Mouse (Mus musculus) heart, embryonic 13.5 days (tissue): ENCODE measurements around the gene Gale. TPM values are rescaled to one million over a fixed set of nuclear protein-coding genes. Genes with fewer than 3 reads are reported as not detected.

ENCODE experiments used
- ATAC-seq: fragments of 200-750 bp; cut with Nextera tagmentation; 2 replicates; pipeline ENCODE4 v1.8.0; 2017; ENCODE audit warnings: moderate TSS enrichment; ENCODE audit not compliant: insufficient number of reproducible peaks, low FRiP score, low TSS enrichment; ENCODE audit errors: extremely low read depth
- H3K27ac ChIP-seq: fragments of 300-500 bp; sonication (generic); replicated peaks from 2 replicates; pipeline ENCODE4 v1.5.1; 2015; ENCODE audit warnings: moderate library complexity, mild to moderate bottlenecking, inconsistent platforms
- H3K27me3 ChIP-seq: fragments of 300-500 bp; sonication (generic); replicated peaks from 2 replicates; pipeline ENCODE4 v1.6.1; 2015; ENCODE audit warnings: mild to moderate bottlenecking, inconsistent platforms
- H3K36me3 ChIP-seq: fragments of 300-500 bp; sonication (generic); 2 replicates; pipeline ENCODE4 v1.6.1; 2015; ENCODE audit warnings: mild to moderate bottlenecking, inconsistent platforms
- H3K4me1 ChIP-seq: fragments of 300-500 bp; sonication (generic); 2 replicates; pipeline ENCODE4 v1.6.1; 2015; ENCODE audit warnings: inconsistent platforms
- H3K4me2 ChIP-seq: fragments of 300-500 bp; sonication (generic); 2 replicates; pipeline ENCODE4 v1.6.1; 2015; ENCODE audit warnings: inconsistent platforms, mild to moderate bottlenecking, moderate library complexity
- H3K4me3 ChIP-seq: fragments of 300-500 bp; sonication (generic); 2 replicates; pipeline ENCODE4 v1.5.1; 2015; ENCODE audit warnings: moderate library complexity, mild to moderate bottlenecking, inconsistent platforms
- H3K9ac ChIP-seq: fragments of 300-500 bp; sonication (generic); 2 replicates; pipeline ENCODE4 v1.6.1; 2015; ENCODE audit warnings: inconsistent platforms, mild to moderate bottlenecking, moderate library complexity
- H3K9me3 ChIP-seq: fragments of 300-500 bp; sonication (generic); 2 replicates; pipeline ENCODE4 v1.6.1; 2016; ENCODE audit warnings: inconsistent platforms
- WGBS: fragments of 180-500 bp; shearing (Covaris S2); methylation state at CpG from one replicate; pipeline ENCODE4 v1.1.7; 2015; ENCODE audit warnings: mixed read lengths; 5-methylcytosine and 5-hydroxymethylcytosine counted together
- polyA plus RNA-seq: library from polyadenylated mRNA; unstranded; fragments of >200 nt; fragmentation: Nextera tagmentation; extraction: Ambion mirVana; gene quantifications from 2 replicates; pipeline ENCODE4 v1.2.1, GENCODE M21; 2015

Gale gene
- polyA plus RNA-seq: 23.6 and 28.7 TPM in 2 replicates

GRCm38 (mm10) chr4:135963457-135964193, at the start of gene Gale:
TSS of gene Gale (plus strand) at chr4:135963727.
- no peaks in the 10 kb centered on the region for H3K9me3 ChIP-seq
- WGBS: under 1% methylated on average over 56 of the region's 56 CpGs
- no peaks in the 10 kb centered on the region for H3K27me3 ChIP-seq
- H3K4me2 ChIP-seq: peak within 1 kb of the TSS; percentile 98
- peak within 1 kb of the TSS; percentile 86 for H3K27ac ChIP-seq
- H3K36me3 ChIP-seq: peaks cover 65% of the 10 kb centered on the region
- H3K9ac ChIP-seq: peak within 1 kb of the TSS; percentile 86
- ATAC-seq: peak; percentile 82
- H3K4me3 ChIP-seq: peak within 1 kb of the TSS; percentile 82
- peaks cover 23% of the 10 kb centered on the region for H3K4me1 ChIP-seq

GRCm38 (mm10) chr4:135918635-135919279, 44.8 kb upstream of the Gale start:
- Histone ChIP-seq H3K27ac (no peak overlapping the region), H3K9me3 (no peaks in the 10 kb centered on the region), H3K27me3 (no peaks in the 10 kb centered on the region), H3K4me3 (no peak overlapping the region), H3K36me3 (peaks cover 9% of the 10 kb centered on the region), H3K9ac (no peak overlapping the region), H3K4me2 (no peak overlapping the region), H3K4me1 (peaks cover 10% of the 10 kb centered on the region)
- ATAC-seq: no peak
- WGBS: 77% methylated on average over 13 of the region's 13 CpGs

GRCm38 (mm10) chr4:135919280-135919639, 44.3 kb upstream of the Gale start:
- Histone ChIP-seq H3K9ac (no peak overlapping the region), H3K36me3 (peaks cover 12% of the 10 kb centered on the region), H3K4me3 (no peak overlapping the region), H3K27ac (no peak overlapping the region), H3K9me3 (no peaks in the 10 kb centered on the region), H3K27me3 (no peaks in the 10 kb centered on the region), H3K4me1 (peaks cover 10% of the 10 kb centered on the region), H3K4me2 (no peak overlapping the region)
- no peak for ATAC-seq
- WGBS: 83% methylated on average over 3 of the region's 3 CpGs

- H3K36me3 ChIP-seq: peaks cover 20% of the 10 kb centered on the region
- peak within 1 kb of the TSS; percentile 88 for H3K9ac ChIP-seq
- H3K27me3 ChIP-seq: no peaks in the 10 kb centered on the region
- no peaks in the 10 kb centered on the region for H3K9me3 ChIP-seq
- peaks cover 17% of the 10 kb centered on the region for H3K4me1 ChIP-seq
- H3K27ac ChIP-seq: peak within 1 kb of the TSS; percentile 74
- WGBS: 1% methylated on average over 60 of the region's 60 CpGs
- H3K4me3 ChIP-seq: peak within 1 kb of the TSS; percentile 89
- peak within 1 kb of the TSS; percentile 93 for H3K4me2 ChIP-seq
- peak; percentile 94 for ATAC-seq
Measured at GRCm38 (mm10) chr4:135920304-135921241, 43.0 kb upstream of the Gale start, which contains the start of gene Fuca1. TSS of gene Fuca1 (plus strand) at chr4:135920735.

DNA sequence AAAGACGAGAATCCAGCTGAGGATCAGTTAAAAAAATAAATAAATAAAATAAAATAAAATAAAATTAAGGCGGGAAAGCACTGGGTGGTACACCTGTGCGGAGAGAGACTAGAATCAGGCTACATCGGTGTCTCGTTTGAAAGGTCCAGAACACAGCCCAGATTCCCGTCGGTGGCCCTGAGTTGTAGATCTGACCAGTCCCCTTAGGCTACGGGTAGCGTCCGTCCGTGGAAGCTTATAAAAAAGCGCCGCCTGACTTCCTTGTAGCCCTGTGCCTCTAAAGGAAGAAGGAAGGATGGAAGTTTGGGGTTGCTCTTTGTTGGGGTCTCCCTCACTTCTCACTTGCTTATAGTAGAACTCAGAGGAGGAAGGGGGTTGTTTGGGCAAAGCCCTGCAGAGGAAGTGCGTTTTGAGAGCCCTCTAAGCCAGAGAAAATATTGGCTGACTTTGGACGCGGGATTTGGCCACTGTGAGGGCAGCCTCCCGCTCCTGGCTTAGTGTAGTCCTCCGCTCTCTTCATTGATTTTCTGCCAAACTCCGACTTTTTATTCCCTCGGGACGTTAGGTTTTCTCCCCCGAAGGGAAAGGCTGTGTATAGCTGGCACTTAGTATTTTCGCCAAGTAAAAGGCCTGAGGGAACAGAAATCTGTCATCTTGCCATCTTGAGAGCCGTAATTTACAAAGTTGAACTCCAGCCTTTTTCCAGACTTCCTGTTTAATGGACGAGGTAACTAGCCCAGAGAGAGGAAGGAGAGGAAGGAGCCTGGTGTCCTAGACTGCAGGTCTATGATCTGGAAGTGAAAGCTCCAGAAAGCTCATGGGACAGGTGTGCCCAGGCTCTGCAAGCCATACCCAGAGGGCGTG, 42.0 kb upstream of the Gale start:
- no peaks in the 10 kb centered on the region for H3K9me3 ChIP-seq
- H3K27ac ChIP-seq: peak overlapping the region; percentile 74
- H3K4me3 ChIP-seq: peak overlapping the region; percentile 89
- H3K9ac ChIP-seq: peak overlapping the region; percentile 88
- no peaks in the 10 kb centered on the region for H3K27me3 ChIP-seq
- ATAC-seq: no peak
- 9% methylated on average over 26 of the region's 26 CpGs for WGBS
- H3K4me2 ChIP-seq: peak overlapping the region; percentile 93
- H3K4me1 ChIP-seq: peaks cover 25% of the 10 kb centered on the region
- H3K36me3 ChIP-seq: peaks cover 25% of the 10 kb centered on the region

DNA sequence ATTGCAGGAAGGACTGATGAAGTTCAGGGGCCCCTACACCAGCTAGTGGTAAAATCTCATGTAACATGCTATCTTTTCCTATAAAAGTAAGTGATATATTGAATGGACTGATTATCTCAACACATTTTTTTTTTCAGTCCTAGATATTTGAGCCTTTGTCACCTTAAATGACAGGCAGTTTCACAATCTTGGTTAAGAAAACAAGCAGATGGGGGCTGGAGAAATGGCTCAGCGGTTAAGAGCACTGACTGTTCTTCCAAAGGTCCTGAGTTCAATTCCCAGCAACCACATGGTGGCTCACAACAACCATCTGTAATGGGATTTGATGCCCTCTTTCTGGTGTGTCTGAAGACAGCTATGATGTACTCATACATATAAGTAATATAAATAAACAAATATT, 41.3 kb upstream of the Gale start:
- ATAC-seq: no peak
- peak overlapping the region; percentile 89 for H3K4me3 ChIP-seq
- H3K9ac ChIP-seq: peak overlapping the region; percentile 88
- H3K27me3 ChIP-seq: no peaks in the 10 kb centered on the region
- WGBS: 82% methylated on average over 1 of the region's 1 CpGs
- H3K4me1 ChIP-seq: peaks cover 25% of the 10 kb centered on the region
- peak overlapping the region; percentile 93 for H3K4me2 ChIP-seq
- H3K27ac ChIP-seq: no peak overlapping the region
- peaks cover 25% of the 10 kb centered on the region for H3K36me3 ChIP-seq
- H3K9me3 ChIP-seq: no peaks in the 10 kb centered on the region

- H3K4me1 ChIP-seq: peaks cover 25% of the 10 kb centered on the region
- ATAC-seq: no peak
- no peak overlapping the region for H3K9ac ChIP-seq
- H3K36me3 ChIP-seq: peaks cover 33% of the 10 kb centered on the region
- no peak overlapping the region for H3K27ac ChIP-seq
- H3K4me2 ChIP-seq: no peak overlapping the region
- WGBS: 76% methylated on average over 2 of the region's 2 CpGs
- H3K9me3 ChIP-seq: no peaks in the 10 kb centered on the region
- no peak overlapping the region for H3K4me3 ChIP-seq
- H3K27me3 ChIP-seq: no peaks in the 10 kb centered on the region
Measured at GRCm38 (mm10) chr4:135924418-135924817, 39.1 kb upstream of the Gale start.

- 48% methylated on average over 5 of the region's 5 CpGs for WGBS
- H3K27ac ChIP-seq: peak overlapping the region; percentile 52; the same call in 1 of the 2 replicates
- no peak overlapping the region for H3K4me3 ChIP-seq
- H3K9me3 ChIP-seq: no peaks in the 10 kb centered on the region
- 0 out of 2 replicates have a peak overlapping the region, but pooled peaks have one; percentile 37 for H3K9ac ChIP-seq
- H3K4me2 ChIP-seq: no peak overlapping the region
- H3K4me1 ChIP-seq: peaks cover 25% of the 10 kb centered on the region
- no peaks in the 10 kb centered on the region for H3K27me3 ChIP-seq
- H3K36me3 ChIP-seq: peaks cover 41% of the 10 kb centered on the region
- no peak for ATAC-seq
Measured at GRCm38 (mm10) chr4:135925341-135925740, 38.2 kb upstream of the Gale start.

DNA sequence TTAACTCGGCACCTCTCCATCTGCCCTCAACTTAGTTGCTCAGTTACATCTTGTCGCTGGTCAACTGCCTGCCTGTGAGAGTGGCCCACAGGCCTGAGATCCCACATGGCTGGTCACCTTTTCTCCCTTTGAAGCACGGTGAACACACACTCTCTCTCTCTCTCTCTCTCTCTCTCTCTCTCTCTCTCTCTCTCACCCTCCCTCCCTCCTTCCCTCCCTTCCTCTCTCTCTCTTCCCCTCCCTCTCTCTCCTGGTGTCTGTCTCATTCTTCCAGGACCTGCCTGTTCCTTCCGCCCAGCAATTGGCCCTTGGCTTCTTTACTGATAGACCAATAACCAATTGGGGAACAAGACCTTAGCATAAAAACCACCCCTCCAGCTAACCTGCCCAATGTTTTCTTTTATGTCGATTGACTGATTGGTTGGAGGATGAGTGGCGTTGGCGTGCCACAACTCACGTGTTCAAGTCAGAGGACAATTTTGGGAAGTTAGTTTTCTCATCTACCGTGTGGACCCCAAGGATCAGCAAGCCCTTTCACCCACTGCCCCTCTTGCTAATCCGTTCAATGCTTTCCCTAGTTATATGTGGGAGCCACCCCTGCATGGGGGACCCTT, 37.2 kb upstream of the Gale start:
- Histone ChIP-seq H3K4me1 (peaks cover 23% of the 10 kb centered on the region), H3K36me3 (peaks cover 51% of the 10 kb centered on the region), H3K9me3 (no peaks in the 10 kb centered on the region), H3K27ac (no peak overlapping the region), H3K4me3 (no peak overlapping the region), H3K9ac (no peak overlapping the region), H3K27me3 (no peaks in the 10 kb centered on the region), H3K4me2 (no peak overlapping the region)
- WGBS: 70% methylated on average over 10 of the region's 10 CpGs
- ATAC-seq: no peak

GRCm38 (mm10) chr4:135926861-135927260, 36.7 kb upstream of the Gale start:
- Histone ChIP-seq H3K27ac (no peak overlapping the region), H3K9ac (no peak overlapping the region), H3K27me3 (no peaks in the 10 kb centered on the region), H3K4me1 (peaks cover 17% of the 10 kb centered on the region), H3K9me3 (no peaks in the 10 kb centered on the region), H3K36me3 (peaks cover 55% of the 10 kb centered on the region), H3K4me2 (no peak overlapping the region), H3K4me3 (no peak overlapping the region)
- 82% methylated on average over 3 of the region's 3 CpGs for whole genome bisulfite sequencing
- no peak for ATAC-seq
